Mouse (Mus musculus): ENCODE data around the gene Mtfr1l. TPM values are rescaled to one million over a fixed set of nuclear protein-coding genes. Genes with fewer than 3 reads are reported as not detected.

Mtfr1l gene
- total RNA-seq, 2 experiments from 2014 or later, result 131 to 136 TPM

- intact Hi-C loops (cut with DNase I), result no loop called here
- DNase-seq, result no peak
- TF ChIP-seq CTCF (IDR thresholded peaks at IDR 0.05), result no peak
- no peak overlapping the region for H3K4me3 ChIP-seq
- no peak overlapping the region for H3K27ac ChIP-seq
These were observed 9.0 kb downstream of the Mtfr1l start for GRCm38 (mm10) chr4:134526220-134526619.

GRCm38 (mm10) chr4:134525806-134526205, 9.4 kb downstream of the Mtfr1l start:
- Histone ChIP-seq H3K27ac (no peak overlapping the region), H3K4me3 (no peak overlapping the region)
- no peak for TF ChIP-seq CTCF (IDR thresholded peaks at IDR 0.05)
- DNase-seq, result no peak
- intact Hi-C loops (cut with DNase I), result no loop called here

GRCm38 (mm10) chr4:134523447-134523846, 11.7 kb downstream of the Mtfr1l start:
- TF ChIP-seq CTCF (IDR thresholded peaks at IDR 0.05), result no peak
- no peak for DNase-seq
- Histone ChIP-seq H3K4me3 (no peak overlapping the region), H3K27ac (no peak overlapping the region)
- intact Hi-C loops (cut with DNase I), result no loop called here

- intact Hi-C loops (cut with DNase I), result no loop called here
- DNase-seq, result no peak
- no peak overlapping the region for H3K4me3 ChIP-seq
- no peak overlapping the region for H3K27ac ChIP-seq
- no peak for TF ChIP-seq CTCF (IDR thresholded peaks at IDR 0.05)
These were observed 15.9 kb downstream of the Mtfr1l start for GRCm38 (mm10) chr4:134519281-134519680.

GRCm38 (mm10) chr4:134518541-134518940, 16.6 kb downstream of the Mtfr1l start:
- Histone ChIP-seq H3K4me3 (no peak overlapping the region), H3K27ac (no peak overlapping the region)
- intact Hi-C loops (cut with DNase I), result no loop called here
- DNase-seq, result no peak
- no peak for TF ChIP-seq CTCF (IDR thresholded peaks at IDR 0.05)

- no peak for TF ChIP-seq CTCF (IDR thresholded peaks at IDR 0.05)
- Histone ChIP-seq H3K4me3 (no peak overlapping the region), H3K27ac (peak overlapping the region; percentile 88)
- intact Hi-C loops (cut with DNase I), result no loop called here
- DNase-seq, result no peak
These were observed 17.5 kb downstream of the Mtfr1l start for GRCm38 (mm10) chr4:134517719-134518118.

GRCm38 (mm10) chr4:134516981-134517380, 18.2 kb downstream of the Mtfr1l start:
- intact Hi-C loops (cut with DNase I), result no loop called here
- DNase-seq, result peak; percentile 72
- TF ChIP-seq CTCF (IDR thresholded peaks at IDR 0.05), result no peak
- Histone ChIP-seq H3K27ac (peak overlapping the region; percentile 88), H3K4me3 (no peak overlapping the region; the same call in 1 of the 2 replicates)

GRCm38 (mm10) chr4:134515614-134516013, 19.6 kb downstream of the Mtfr1l start:
- Histone ChIP-seq H3K4me3 (no peak overlapping the region), H3K27ac (peak overlapping the region; percentile 88)
- DNase-seq, result no peak
- no peak for TF ChIP-seq CTCF (IDR thresholded peaks at IDR 0.05)
- intact Hi-C loops (cut with DNase I), result no loop called here

- Histone ChIP-seq H3K4me3 (no peak overlapping the region), H3K27ac (no peak overlapping the region)
- TF ChIP-seq CTCF (IDR thresholded peaks at IDR 0.05), result no peak
- intact Hi-C loops (cut with DNase I), result no loop called here
- DNase-seq, result no peak
These were observed 20.8 kb downstream of the Mtfr1l start for GRCm38 (mm10) chr4:134514309-134514930.

GRCm38 (mm10) chr4:134512798-134513197, 22.4 kb downstream of the Mtfr1l start:
- intact Hi-C loops (cut with DNase I), result no loop called here
- Histone ChIP-seq H3K4me3 (no peak overlapping the region), H3K27ac (no peak overlapping the region)
- TF ChIP-seq CTCF (IDR thresholded peaks at IDR 0.05), result peak; percentile 62
- DNase-seq, result peak; percentile 80

GRCm38 (mm10) chr4:134511730-134512129, 23.5 kb downstream of the Mtfr1l start:
- DNase-seq, result no peak
- intact Hi-C loops (cut with DNase I), result no loop called here
- H3K4me3 ChIP-seq, result no peak overlapping the region
- no peak overlapping the region for H3K27ac ChIP-seq
- no peak for TF ChIP-seq CTCF (IDR thresholded peaks at IDR 0.05)

GRCm38 (mm10) chr4:134510845-134511411, 24.3 kb downstream of the Mtfr1l start, which contains the start of gene Aunip:
TSS of gene Aunip (plus strand) at chr4:134510999.
- no peak for TF ChIP-seq CTCF (IDR thresholded peaks at IDR 0.05)
- intact Hi-C loops (cut with DNase I), result no loop called here
- DNase-seq, result peak; percentile 96
- Histone ChIP-seq H3K27ac (no peak within 1 kb of the TSS), H3K4me3 (peak within 1 kb of the TSS; percentile 72)

- Histone ChIP-seq H3K27ac (no peak overlapping the region), H3K4me3 (peak overlapping the region; percentile 72)
- intact Hi-C loops (cut with DNase I), result no loop called here
- TF ChIP-seq CTCF (IDR thresholded peaks at IDR 0.05), result no peak
- no peak for DNase-seq
These were observed 24.8 kb downstream of the Mtfr1l start for GRCm38 (mm10) chr4:134510396-134510795.

- intact Hi-C loops (cut with DNase I), result no loop called here
- no peak overlapping the region for H3K4me3 ChIP-seq
- TF ChIP-seq CTCF (IDR thresholded peaks at IDR 0.05), result no peak
These were observed 28.5 kb downstream of the Mtfr1l start for GRCm38 (mm10) chr4:134506713-134507112.

More at GRCm38 (mm10) chr4:134506713-134507112, 28.5 kb downstream of the Mtfr1l start:
- H3K27ac ChIP-seq, result no peak overlapping the region
- DNase-seq, result no peak

All from gastrocnemius, adult 2 months (tissue).